Mouse (Mus musculus) intestine, embryonic 14.5 days (tissue): ENCODE measurements at regions not wholly inside any gene's neighbourhood (a gene's known extent, or its start where the extent isn't known, plus 50 kb on each side); places are given as distances from the start of the nearest gene placed in this dataset.
"Not testable (repeated sequence)": the region's sequence is repeated elsewhere in the genome, so short reads cannot be mapped to it uniquely, and the experiment has no call there.

ENCODE experiments used
- ATAC-seq: fragments of 200-750 bp; cut with Nextera tagmentation; replicated peaks from 2 replicates; pipeline ENCODE4 v1.8.0; 2017; ENCODE audit warnings: low read depth, moderate number of reproducible peaks, moderate TSS enrichment, moderate library complexity; ENCODE audit not compliant: low FRiP score, low TSS enrichment
- DNase-seq: peaks from one replicate; pipeline ENCODE4 v3.0.0-alpha.2; 2018; ENCODE audit warnings: low spot score
- H3K27ac ChIP-seq: fragments of 300-500 bp; sonication (generic); 2 replicates; pipeline ENCODE4 v1.5.1; 2014; ENCODE audit warnings: low read depth, mild to moderate bottlenecking, control low read depth
- H3K27me3 ChIP-seq: fragments of 300-500 bp; sonication (generic); replicated peaks from 2 replicates; pipeline ENCODE4 v1.6.1; 2014; ENCODE audit warnings: low read length, control low read depth; ENCODE audit not compliant: control insufficient read depth, insufficient read depth
- H3K36me3 ChIP-seq: fragments of 300-500 bp; sonication (generic); 2 replicates; pipeline ENCODE4 v1.6.1; 2014; ENCODE audit warnings: low read length, control low read depth; ENCODE audit not compliant: control insufficient read depth, insufficient read depth
- H3K4me1 ChIP-seq: fragments of 300-500 bp; sonication (generic); replicated peaks from 2 replicates; pipeline ENCODE4 v1.6.1; 2014; ENCODE audit warnings: low read length, control low read depth, mixed read lengths; ENCODE audit not compliant: control insufficient read depth, insufficient read depth
- H3K4me2 ChIP-seq: fragments of 300-500 bp; sonication (generic); 2 replicates; pipeline ENCODE4 v1.6.1; 2014; ENCODE audit warnings: low read length
- H3K4me3 ChIP-seq: fragments of 300-500 bp; sonication (generic); 2 replicates; pipeline ENCODE4 v1.5.1; 2014; ENCODE audit warnings: low read depth, low read length, control low read depth, mixed read lengths
- H3K9ac ChIP-seq: fragments of 300-500 bp; sonication (generic); 2 replicates; pipeline ENCODE4 v1.6.1; 2014; ENCODE audit warnings: mild to moderate bottlenecking, low read length
- H3K9me3 ChIP-seq: fragments of 300-500 bp; sonication (generic); 2 replicates; pipeline ENCODE4 v1.6.1; 2016; ENCODE audit warnings: low read length, control low read depth; ENCODE audit not compliant: control insufficient read depth
- WGBS: fragments of 180-500 bp; shearing (Covaris S2); extraction: QIAGEN DNeasy Blood & Tissue Kit; methylation state at CpG from one replicate; pipeline ENCODE4 v1.1.7; 2014; 5-methylcytosine and 5-hydroxymethylcytosine counted together

GRCm38 (mm10) chr14:37571971-37572370, 436.9 kb upstream of the Ghitm start:
- H3K4me2 ChIP-seq = no peak overlapping the region
- no peak overlapping the region for H3K4me3 ChIP-seq
- WGBS = 63% methylated on average over 6 of the region's 6 CpGs
- no peak for DNase-seq
- H3K4me1 ChIP-seq = no peaks in the 10 kb centered on the region
- H3K36me3 ChIP-seq = no peaks in the 10 kb centered on the region
- no peak overlapping the region for H3K27ac ChIP-seq
- H3K9ac ChIP-seq = no peak overlapping the region
- H3K9me3 ChIP-seq = no peaks in the 10 kb centered on the region
- ATAC-seq = no peak
- no peaks in the 10 kb centered on the region for H3K27me3 ChIP-seq

DNA sequence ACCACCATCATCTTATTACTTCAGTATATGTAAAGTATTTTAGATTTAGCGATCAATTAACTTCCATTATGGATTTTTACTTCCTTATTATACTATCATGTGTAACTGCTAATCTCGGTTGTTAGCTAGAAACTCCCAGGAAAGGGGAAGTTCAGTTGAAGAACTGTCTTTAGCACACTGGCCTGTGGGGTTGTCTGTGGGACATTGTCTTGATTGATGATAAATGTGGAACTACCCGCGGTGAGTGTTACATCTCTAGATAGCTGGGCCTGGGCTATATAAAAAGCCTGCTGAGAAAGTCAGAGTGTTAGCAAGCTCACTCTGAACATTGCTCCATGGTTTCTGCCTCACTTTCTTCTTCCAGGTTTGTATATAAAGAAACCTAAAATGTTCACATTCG, 423.2 kb upstream of the Ghitm start:
- Histone ChIP-seq H3K27ac (no peak overlapping the region), H3K27me3 (no peaks in the 10 kb centered on the region), H3K4me1 (no peaks in the 10 kb centered on the region), H3K36me3 (no peaks in the 10 kb centered on the region), H3K9me3 (no peaks in the 10 kb centered on the region), H3K4me3 (no peak overlapping the region), H3K4me2 (no peak overlapping the region), H3K9ac (no peak overlapping the region)
- no peak for DNase-seq
- ATAC-seq = no peak
- WGBS = 78% methylated on average over 5 of the region's 5 CpGs

DNA sequence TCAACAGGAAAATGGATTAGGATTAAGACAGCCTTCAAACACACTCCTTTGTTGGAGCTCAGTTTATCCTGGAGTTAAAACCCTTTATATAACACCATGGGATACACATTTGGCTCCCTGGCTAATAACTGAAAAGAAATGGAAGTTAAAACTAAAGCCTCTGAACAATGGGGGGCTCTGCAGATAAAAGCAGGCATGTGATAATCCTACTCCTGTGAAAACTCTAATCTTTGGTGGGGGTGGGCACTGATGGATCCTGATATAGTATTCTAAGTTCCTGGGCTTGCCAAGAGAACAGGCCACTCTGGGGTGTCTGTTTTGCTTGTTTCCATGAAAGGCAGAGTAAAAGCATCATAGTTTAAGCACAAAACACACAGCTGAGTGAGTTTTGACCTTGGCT, 388.5 kb upstream of the Ghitm start:
- DNase-seq = no peak
- Histone ChIP-seq H3K27ac (no peak overlapping the region), H3K4me1 (no peaks in the 10 kb centered on the region)

GRCm38 (mm10) chr14:37520631-37521030, 385.6 kb upstream of the Ghitm start:
- ATAC-seq, H3K9me3 ChIP-seq, H3K4me3 ChIP-seq, H3K27ac ChIP-seq, H3K36me3 ChIP-seq, DNase-seq, H3K27me3 ChIP-seq, H3K9ac ChIP-seq, H3K4me2 ChIP-seq, H3K4me1 ChIP-seq: not testable (repeated sequence)
- 89% methylated on average over 3 of the region's 3 CpGs for WGBS

More for the DNA sequence above, 388.5 kb upstream of the Ghitm start:
- no peaks in the 10 kb centered on the region for H3K36me3 ChIP-seq
- ATAC-seq = no peak
- no peak overlapping the region for H3K4me2 ChIP-seq
- H3K9me3 ChIP-seq = no peaks in the 10 kb centered on the region
- no peak overlapping the region for H3K9ac ChIP-seq
- H3K27me3 ChIP-seq = no peaks in the 10 kb centered on the region
- H3K4me3 ChIP-seq = no peak overlapping the region

- H3K27me3 ChIP-seq = no peaks in the 10 kb centered on the region
- H3K27ac ChIP-seq = no peak overlapping the region
- H3K9me3 ChIP-seq = no peaks in the 10 kb centered on the region
- no peak overlapping the region for H3K9ac ChIP-seq
- no peaks in the 10 kb centered on the region for H3K36me3 ChIP-seq
- no peak overlapping the region for H3K4me2 ChIP-seq
- DNase-seq (no peak), ATAC-seq (no peak)
- no peaks in the 10 kb centered on the region for H3K4me1 ChIP-seq
- 78% methylated on average over 5 of the region's 5 CpGs for WGBS
- H3K4me3 ChIP-seq = no peak overlapping the region
Measured at GRCm38 (mm10) chr14:37505314-37505713, 370.2 kb upstream of the Ghitm start.

GRCm38 (mm10) chr14:37490711-37491110, 355.6 kb upstream of the Ghitm start:
- no peaks in the 10 kb centered on the region for H3K4me1 ChIP-seq
- H3K9ac ChIP-seq = no peak overlapping the region
- no peak overlapping the region for H3K4me3 ChIP-seq
- H3K9me3 ChIP-seq = no peaks in the 10 kb centered on the region
- no peak overlapping the region for H3K4me2 ChIP-seq
- DNase-seq (no peak), ATAC-seq (no peak)
- no peak overlapping the region for H3K27ac ChIP-seq
- H3K36me3 ChIP-seq = no peaks in the 10 kb centered on the region
- H3K27me3 ChIP-seq = no peaks in the 10 kb centered on the region
- 83% methylated on average over 4 of the region's 4 CpGs for whole genome bisulfite sequencing

- Histone ChIP-seq H3K27ac (no peak overlapping the region), H3K9me3 (no peaks in the 10 kb centered on the region), H3K4me1 (no peaks in the 10 kb centered on the region), H3K9ac (no peak overlapping the region), H3K4me2 (no peak overlapping the region), H3K36me3 (no peaks in the 10 kb centered on the region), H3K27me3 (no peaks in the 10 kb centered on the region), H3K4me3 (no peak overlapping the region)
- DNase-seq (no peak), ATAC-seq (no peak)
- 96% methylated on average over 8 of the region's 8 CpGs for WGBS
Measured at GRCm38 (mm10) chr14:37485292-37485691, 350.2 kb upstream of the Ghitm start.

GRCm38 (mm10) chr14:37477599-37477998, 342.5 kb upstream of the Ghitm start:
- ATAC-seq = no peak
- no peaks in the 10 kb centered on the region for H3K36me3 ChIP-seq
- no peaks in the 10 kb centered on the region for H3K27me3 ChIP-seq
- no peak overlapping the region for H3K9ac ChIP-seq
- H3K4me1 ChIP-seq = no peaks in the 10 kb centered on the region
- H3K4me3 ChIP-seq = no peak overlapping the region
- no peaks in the 10 kb centered on the region for H3K9me3 ChIP-seq
- H3K27ac ChIP-seq = no peak overlapping the region
- DNase-seq = no peak
- H3K4me2 ChIP-seq = no peak overlapping the region

- H3K4me1 ChIP-seq = no peaks in the 10 kb centered on the region
- no peaks in the 10 kb centered on the region for H3K9me3 ChIP-seq
- no peak for ATAC-seq
- no peak overlapping the region for H3K27ac ChIP-seq
- H3K27me3 ChIP-seq = no peaks in the 10 kb centered on the region
- no peak for DNase-seq
- no peak overlapping the region for H3K4me3 ChIP-seq
- WGBS = 62% methylated on average over 2 of the region's 2 CpGs
- H3K36me3 ChIP-seq = no peaks in the 10 kb centered on the region
- H3K9ac ChIP-seq = no peak overlapping the region
- no peak overlapping the region for H3K4me2 ChIP-seq
Measured at GRCm38 (mm10) chr14:37468711-37469110, 333.6 kb upstream of the Ghitm start.
